18 mouse cellular contexts compared by ENCODE assay signal in the genomic region with DNA sequence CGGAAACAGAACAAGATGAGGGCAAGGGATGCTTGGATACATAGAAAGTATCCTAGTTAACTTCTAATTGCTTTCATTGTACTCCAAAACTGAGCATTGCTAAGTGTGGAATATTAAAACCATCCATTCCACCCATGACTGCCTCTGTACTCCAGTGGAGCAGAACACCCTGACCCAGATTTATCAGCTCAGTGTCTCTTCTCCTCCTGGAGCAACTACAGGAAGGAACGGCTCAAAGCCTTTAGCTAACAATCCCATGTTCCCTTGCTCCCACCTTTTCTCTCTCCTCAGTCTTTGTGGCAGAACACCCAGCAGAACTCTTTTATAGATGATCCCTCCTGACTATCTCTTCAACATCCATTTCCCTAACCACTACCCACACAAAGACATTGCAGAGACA.
"Had no signal": no experiment of that assay in that cellular context is flagged by ENCODE, and none has a peak within 500 bp of the region (broad histone marks: within the 10 kb centered on the region; RNA-seq: fewer than 3 reads in every experiment).

No protein-coding gene starts in this region.

- H3K4me2 ChIP-seq: lung, embryonic 14.5 days; midbrain, embryonic 12.5 days; neural tube, embryonic 13.5 days; neural tube, embryonic 15.5 days had no signal

- H3K9me3 ChIP-seq: midbrain, embryonic 10.5 days; midbrain, embryonic 12.5 days; neural tube, embryonic 13.5 days; neural tube, embryonic 15.5 days had no signal

- H3K4me1 ChIP-seq: midbrain, embryonic 12.5 days; neural tube, embryonic 13.5 days; neural tube, embryonic 15.5 days had no signal

- H3K36me3 ChIP-seq: midbrain, embryonic 10.5 days; midbrain, embryonic 12.5 days; neural tube, embryonic 13.5 days; neural tube, embryonic 15.5 days had no signal

- H3K9ac ChIP-seq: lung, embryonic 14.5 days; midbrain, embryonic 12.5 days; neural tube, embryonic 13.5 days; neural tube, embryonic 15.5 days had no signal

- H3K27ac ChIP-seq: midbrain, embryonic 10.5 days; midbrain, embryonic 12.5 days; neural tube, embryonic 13.5 days; neural tube, embryonic 15.5 days had no signal

- ATAC-seq: midbrain, embryonic 16.5 days had no signal

- H3K27me3 ChIP-seq: midbrain, embryonic 12.5 days; neural tube, embryonic 13.5 days; neural tube, embryonic 15.5 days had no signal

- H3K4me3 ChIP-seq: midbrain, embryonic 10.5 days; midbrain, embryonic 12.5 days; myocyte; neural tube, embryonic 13.5 days; neural tube, embryonic 15.5 days had no signal

- DNase-seq: lung, adult 18-20 months; lung, embryonic 14.5 days; lung, postnatal 10 days; lung, postnatal 4 days; midbrain, embryonic 14.5 days; right cerebral cortex, adult 18-20 months; right cerebral cortex, postnatal 25 days; right cerebral cortex, postnatal 4 days; spleen, adult 18-20 months; thymus, adult 18-20 months; thymus, postnatal 14 days; thymus, postnatal 36 days had no signal
